Mouse (Mus musculus) spleen, postnatal 10 days (tissue): Measurements from ENCODE around the gene Tars2.
"Not testable (repeated sequence)": the region's sequence is repeated elsewhere in the genome, so short reads cannot be mapped to it uniquely, and the experiment has no call there.

Source experiments
- DNase-seq, 2 experiments: peaks; one replicate each; pipeline ENCODE4 v3.0.0; 2021 to 2022; ENCODE audit warnings: low spot score in 2 of 2

Tars2 gene

GRCm38 (mm10) chr3:95695796-95696195 is 64.2 kb downstream of the Tars2 start:
- no peak for DNase-seq

GRCm38 (mm10) chr3:95694808-95695703 is 65.0 kb downstream of the Tars2 start:
- DNase-seq, result no peak

GRCm38 (mm10) chr3:95693821-95694807 is 65.9 kb downstream of the Tars2 start:
- DNase-seq, result peak in 1 of 2 experiments; percentile 14

GRCm38 (mm10) chr3:95692677-95693076 is 67.3 kb downstream of the Tars2 start:
- DNase-seq, result peak in 1 of 2 experiments; percentile 11

- DNase-seq, result not testable (repeated sequence)
These were observed 69.5 kb downstream of the Tars2 start for GRCm38 (mm10) chr3:95690552-95690951.
